Mouse (Mus musculus) v-Abl transformed pro-B cells (cell line): ENCODE data around the gene Acaa1a.

Experiments used
- in situ Hi-C, 2 experiments: fragments of 400-800 bp; cut with MboI; formaldehyde crosslinking; loops; one replicate each; pipeline ENCODE4 v1.15.1; 2025; ENCODE audit not compliant: unreplicated experiment in 2 of 2

Acaa1a gene

GRCm38 (mm10) chr9:119375008-119375407 is 35.5 kb downstream of the Acaa1a start:
- in situ Hi-C loops = no loop called here

- in situ Hi-C loops = no loop called here
Measured at GRCm38 (mm10) chr9:119375556-119375955, 36.1 kb downstream of the Acaa1a start.

GRCm38 (mm10) chr9:119378231-119378630 is 38.8 kb downstream of the Acaa1a start:
- in situ Hi-C loops = no loop called here

- in situ Hi-C loops = no loop called here
Measured at GRCm38 (mm10) chr9:119382603-119383002, 43.1 kb downstream of the Acaa1a start.

- in situ Hi-C loops = no loop called here
Measured at GRCm38 (mm10) chr9:119388956-119389355, 49.5 kb downstream of the Acaa1a start.

DNA sequence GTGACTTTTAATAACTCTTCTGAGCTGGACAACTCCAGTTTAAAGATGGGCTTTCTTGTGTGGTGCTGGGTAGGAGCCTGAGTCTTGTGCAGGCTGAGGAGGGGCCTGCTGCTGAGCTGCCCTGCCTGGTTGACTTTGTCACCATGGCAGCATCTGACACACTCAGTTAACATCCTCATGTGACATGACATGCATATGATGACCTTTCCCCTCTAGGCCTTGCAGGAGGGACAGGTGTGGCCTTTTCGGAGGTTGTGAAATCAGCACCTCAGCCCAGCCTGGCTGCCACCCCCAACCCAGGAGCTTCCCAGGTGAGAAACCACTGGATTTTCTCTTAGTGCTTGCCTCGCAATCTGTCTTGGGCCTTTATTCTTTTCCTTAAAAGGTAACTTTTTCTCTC is 50.7 kb downstream of the Acaa1a start:
- in situ Hi-C loops = no loop called here

DNA sequence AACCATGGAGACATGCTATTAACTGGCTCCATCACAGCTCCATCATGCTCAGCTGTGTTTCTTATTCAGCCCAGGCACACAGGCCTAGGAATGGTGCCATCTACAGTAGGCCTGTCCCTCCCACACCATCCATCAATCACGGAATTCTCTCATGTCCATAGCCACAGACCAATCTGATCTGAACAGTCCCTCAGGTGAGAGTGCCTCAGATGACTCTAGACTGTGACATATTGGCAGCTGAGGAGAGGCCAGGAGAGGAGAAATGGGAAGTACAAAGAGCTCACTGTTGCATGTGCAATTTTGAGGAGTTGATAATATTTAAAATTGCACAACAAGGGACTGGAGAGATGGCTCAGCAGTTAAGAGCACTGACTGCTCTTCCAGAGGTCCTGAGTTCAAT is 55.3 kb downstream of the Acaa1a start:
- in situ Hi-C loops = no loop called here
